Mouse (Mus musculus): ENCODE results near the gene Lhfpl2. TPM values are rescaled to one million over a fixed set of nuclear protein-coding genes. Genes with fewer than 3 reads are reported as not detected.
A peak's percentile ranks its signal among the peaks of the same experiment; 100 is the strongest.

Lhfpl2 gene
- polyA plus RNA-seq, 1 experiment from 2014 or later, result 51.5 TPM

GRCm38 (mm10) chr13:94140446-94140845, 82.8 kb downstream of the Lhfpl2 start:
- H3K9ac ChIP-seq (ENCODE audit: low read depth, low read length), result 0 out of 2 replicates have a peak overlapping the region, but pooled peaks have one; percentile 14
- peaks cover 74% of the 10 kb centered on the region for H3K4me1 ChIP-seq (replicated peaks; ENCODE audit: insufficient read depth, low read length)
- DNase-seq (ENCODE audit: low spot score), result no peak
- 65% methylated on average over 4 of the region's 4 CpGs for WGBS
- peak overlapping the region; percentile 42 for H3K27ac ChIP-seq
- no peak overlapping the region for H3K4me3 ChIP-seq (replicated peaks; ENCODE audit: low read depth, low read length)
- no peak for TF ChIP-seq CTCF (IDR thresholded peaks at IDR 0.05; ENCODE audit: low read depth)
- 0 out of 2 replicates have a peak, but pooled peaks cover 3% of the 10 kb centered on the region for H3K36me3 ChIP-seq (ENCODE audit: insufficient read depth, low read length)
- no peaks in the 10 kb centered on the region for H3K27me3 ChIP-seq (ENCODE audit: insufficient read depth, low read length)
- no peaks in the 10 kb centered on the region for H3K9me3 ChIP-seq (replicated peaks; ENCODE audit: low read length)
- no peak overlapping the region for H3K4me2 ChIP-seq (ENCODE audit: low read length)
- no peak for ATAC-seq (replicated peaks; ENCODE audit: low FRiP score, low read depth)

- WGBS, result 13% methylated on average over 12 of the region's 12 CpGs
- Histone ChIP-seq H3K9me3 (replicated peaks; ENCODE audit: low read length) (no peaks in the 10 kb centered on the region), H3K9ac (ENCODE audit: low read depth, low read length) (no peak overlapping the region), H3K27me3 (ENCODE audit: insufficient read depth, low read length) (no peaks in the 10 kb centered on the region), H3K4me2 (ENCODE audit: low read length) (no peak overlapping the region), H3K4me1 (replicated peaks; ENCODE audit: insufficient read depth, low read length) (peaks cover 57% of the 10 kb centered on the region), H3K27ac (peak overlapping the region; percentile 75), H3K36me3 (ENCODE audit: insufficient read depth, low read length) (0 out of 2 replicates have a peak, but pooled peaks cover 3% of the 10 kb centered on the region), H3K4me3 (replicated peaks; ENCODE audit: low read depth, low read length) (no peak overlapping the region)
- ATAC-seq (replicated peaks; ENCODE audit: low FRiP score, low read depth) (peak; percentile 67), DNase-seq (ENCODE audit: low spot score) (peak; percentile 90)
- peak; percentile 54 for TF ChIP-seq CTCF (IDR thresholded peaks at IDR 0.05; ENCODE audit: low read depth)
These were observed 85.6 kb downstream of the Lhfpl2 start for GRCm38 (mm10) chr13:94143063-94143652.

- Histone ChIP-seq H3K9ac (ENCODE audit: low read depth, low read length) (no peak overlapping the region), H3K27ac (peak overlapping the region; percentile 75; the same call in 1 of the 2 replicates), H3K36me3 (ENCODE audit: insufficient read depth, low read length) (0 out of 2 replicates have a peak, but pooled peaks cover 3% of the 10 kb centered on the region), H3K27me3 (ENCODE audit: insufficient read depth, low read length) (no peaks in the 10 kb centered on the region), H3K4me1 (replicated peaks; ENCODE audit: insufficient read depth, low read length) (peaks cover 49% of the 10 kb centered on the region), H3K9me3 (replicated peaks; ENCODE audit: low read length) (no peaks in the 10 kb centered on the region), H3K4me3 (replicated peaks; ENCODE audit: low read depth, low read length) (no peak overlapping the region), H3K4me2 (ENCODE audit: low read length) (no peak overlapping the region)
- WGBS, result 38% methylated on average over 8 of the region's 8 CpGs
- DNase-seq (ENCODE audit: low spot score) (peak; percentile 69), ATAC-seq (replicated peaks; ENCODE audit: low FRiP score, low read depth) (no peak)
- no peak for TF ChIP-seq CTCF (IDR thresholded peaks at IDR 0.05; ENCODE audit: low read depth)
These were observed 86.9 kb downstream of the Lhfpl2 start for GRCm38 (mm10) chr13:94144451-94144850.

- Histone ChIP-seq H3K9me3 (replicated peaks; ENCODE audit: low read length) (no peaks in the 10 kb centered on the region), H3K9ac (ENCODE audit: low read depth, low read length) (no peak overlapping the region), H3K4me3 (replicated peaks; ENCODE audit: low read depth, low read length) (no peak overlapping the region), H3K4me1 (replicated peaks; ENCODE audit: insufficient read depth, low read length) (peaks cover 21% of the 10 kb centered on the region), H3K27me3 (ENCODE audit: insufficient read depth, low read length) (no peaks in the 10 kb centered on the region), H3K4me2 (ENCODE audit: low read length) (no peak overlapping the region), H3K27ac (no peak overlapping the region), H3K36me3 (ENCODE audit: insufficient read depth, low read length) (no peaks in the 10 kb centered on the region)
- ATAC-seq (replicated peaks; ENCODE audit: low FRiP score, low read depth) (no peak), DNase-seq (ENCODE audit: low spot score) (peak; percentile 65)
- TF ChIP-seq CTCF (IDR thresholded peaks at IDR 0.05; ENCODE audit: low read depth), result peak; percentile 75
- WGBS, result 38% methylated on average over 4 of the region's 4 CpGs
These were observed 89.7 kb downstream of the Lhfpl2 start for GRCm38 (mm10) chr13:94147257-94147656.

GRCm38 (mm10) chr13:94149006-94149405, 91.4 kb downstream of the Lhfpl2 start:
- H3K27me3 ChIP-seq (ENCODE audit: insufficient read depth, low read length), result no peaks in the 10 kb centered on the region
- no peak overlapping the region for H3K27ac ChIP-seq
- no peak for TF ChIP-seq CTCF (IDR thresholded peaks at IDR 0.05; ENCODE audit: low read depth)
- H3K4me1 ChIP-seq (replicated peaks; ENCODE audit: insufficient read depth, low read length), result peaks cover 4% of the 10 kb centered on the region; the same call in 1 of the 2 replicates
- H3K9ac ChIP-seq (ENCODE audit: low read depth, low read length), result no peak overlapping the region
- 68% methylated on average over 5 of the region's 5 CpGs for WGBS
- DNase-seq (ENCODE audit: low spot score) (no peak), ATAC-seq (replicated peaks; ENCODE audit: low FRiP score, low read depth) (no peak)
- no peak overlapping the region for H3K4me3 ChIP-seq (replicated peaks; ENCODE audit: low read depth, low read length)
- H3K9me3 ChIP-seq (replicated peaks; ENCODE audit: low read length), result no peaks in the 10 kb centered on the region
- H3K4me2 ChIP-seq (ENCODE audit: low read length), result no peak overlapping the region
- 0 out of 2 replicates have a peak, but pooled peaks cover 4% of the 10 kb centered on the region for H3K36me3 ChIP-seq (ENCODE audit: insufficient read depth, low read length)

- ATAC-seq (replicated peaks; ENCODE audit: low FRiP score, low read depth), result no peak
These were observed 92.2 kb downstream of the Lhfpl2 start for GRCm38 (mm10) chr13:94149781-94150180.

More at GRCm38 (mm10) chr13:94149781-94150180, 92.2 kb downstream of the Lhfpl2 start:
- H3K4me3 ChIP-seq (replicated peaks; ENCODE audit: low read depth, low read length), result no peak overlapping the region
- no peaks in the 10 kb centered on the region for H3K27me3 ChIP-seq (ENCODE audit: insufficient read depth, low read length)
- TF ChIP-seq CTCF (IDR thresholded peaks at IDR 0.05; ENCODE audit: low read depth), result no peak
- WGBS, result 90% methylated on average over 8 of the region's 8 CpGs
- H3K27ac ChIP-seq, result no peak overlapping the region
- H3K4me1 ChIP-seq (replicated peaks; ENCODE audit: insufficient read depth, low read length), result no peaks in the 10 kb centered on the region
- no peak overlapping the region for H3K4me2 ChIP-seq (ENCODE audit: low read length)
- H3K36me3 ChIP-seq (ENCODE audit: insufficient read depth, low read length), result 0 out of 2 replicates have a peak, but pooled peaks cover 4% of the 10 kb centered on the region
- DNase-seq (ENCODE audit: low spot score), result no peak
- H3K9me3 ChIP-seq (replicated peaks; ENCODE audit: low read length), result no peaks in the 10 kb centered on the region
- H3K9ac ChIP-seq (ENCODE audit: low read depth, low read length), result no peak overlapping the region
